Mouse (Mus musculus): ENCODE results near the gene Hspa12b.

DNA sequence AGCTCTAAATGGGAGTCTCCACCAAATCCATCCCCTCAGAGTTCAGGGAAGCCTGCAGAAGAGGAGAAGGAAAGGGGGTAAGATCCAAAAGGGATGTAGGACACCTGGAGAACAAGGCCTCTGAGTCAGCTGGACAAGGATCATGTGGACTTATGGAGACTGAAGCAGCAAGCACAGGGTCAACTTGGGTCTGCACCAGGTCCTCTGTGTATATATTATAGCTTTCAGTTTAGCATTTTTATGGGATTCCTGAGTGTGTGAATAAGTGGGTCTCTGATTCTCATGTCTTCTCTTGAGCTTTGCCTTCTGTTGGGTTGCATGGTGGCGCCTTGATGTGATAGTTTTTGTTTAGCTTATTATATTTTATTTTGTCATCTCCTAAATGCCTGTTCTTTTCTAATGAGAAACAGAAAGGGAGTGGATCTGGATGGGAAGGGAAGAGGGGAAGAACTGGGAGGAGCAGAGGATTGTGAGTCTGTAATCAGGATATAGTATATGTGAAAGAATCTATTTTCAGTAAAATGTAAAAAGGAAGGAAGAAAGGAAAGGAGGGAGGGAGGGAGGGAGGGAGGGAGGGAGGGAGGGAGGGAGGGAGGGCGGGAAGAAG, 8.0 kb upstream of the Hspa12b start:
- no peak for TF ChIP-seq CTCF (conservative IDR thresholded peaks at IDR 0.05; ENCODE audit: insufficient read depth, insufficient read length, low read depth, low read length)
- no peak for TF ChIP-seq POLR2A (IDR thresholded peaks at IDR 0.05; ENCODE audit: low read depth, low read length)

Measured in kidney, adult 2 months (tissue).